Mouse (Mus musculus): ENCODE measurements around the gene Kirrel. TPM values are rescaled to one million over a fixed set of nuclear protein-coding genes. Genes with fewer than 3 reads are reported as not detected.
"Not testable (repeated sequence)": the region's sequence is repeated elsewhere in the genome, so short reads cannot be mapped to it uniquely, and the experiment has no call there.

Kirrel gene
- total RNA-seq, 2 experiments from 2014 or later = 3.4 TPM

DNA sequence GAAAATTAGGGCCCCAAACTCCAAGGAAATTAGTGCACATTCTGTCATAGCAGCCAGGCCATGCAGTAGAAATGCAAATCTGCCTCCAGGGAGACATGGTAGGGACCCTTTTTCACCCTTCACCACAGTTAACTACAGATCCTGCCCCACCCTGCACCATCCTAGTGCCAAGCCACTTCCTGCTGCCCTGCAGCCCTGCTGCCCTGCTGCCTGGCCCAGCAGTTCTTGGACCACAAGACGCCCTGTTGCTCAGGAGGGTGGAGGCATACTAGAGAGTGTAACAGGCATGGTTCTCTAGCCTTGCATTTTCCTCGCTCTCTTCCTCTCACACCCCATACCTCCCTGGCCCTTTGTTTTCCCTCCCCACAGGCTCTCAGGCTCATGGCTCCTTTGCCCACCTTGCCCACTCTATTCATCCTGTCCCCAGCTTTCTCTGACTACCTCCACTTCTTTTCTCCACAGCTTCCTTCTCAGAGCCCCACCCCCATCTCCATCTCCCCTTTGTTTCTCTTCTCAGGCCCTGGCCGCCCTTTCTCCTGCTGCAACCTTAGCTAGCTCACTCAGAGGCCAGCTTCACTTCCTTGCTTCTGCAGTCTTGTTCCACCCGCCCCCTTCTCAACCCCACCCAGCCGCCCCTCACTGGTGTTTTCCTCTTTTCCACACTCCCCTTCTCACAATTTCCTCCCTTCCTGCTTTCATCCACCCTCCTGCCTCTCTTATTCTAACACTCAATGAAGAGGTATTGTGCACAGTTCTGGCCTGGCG lies 29.9 kb downstream of the Kirrel start:
- DNase-seq (ENCODE audit: extremely low spot score in 1 of 2, low spot score in 1 of 2) = no peak

DNA sequence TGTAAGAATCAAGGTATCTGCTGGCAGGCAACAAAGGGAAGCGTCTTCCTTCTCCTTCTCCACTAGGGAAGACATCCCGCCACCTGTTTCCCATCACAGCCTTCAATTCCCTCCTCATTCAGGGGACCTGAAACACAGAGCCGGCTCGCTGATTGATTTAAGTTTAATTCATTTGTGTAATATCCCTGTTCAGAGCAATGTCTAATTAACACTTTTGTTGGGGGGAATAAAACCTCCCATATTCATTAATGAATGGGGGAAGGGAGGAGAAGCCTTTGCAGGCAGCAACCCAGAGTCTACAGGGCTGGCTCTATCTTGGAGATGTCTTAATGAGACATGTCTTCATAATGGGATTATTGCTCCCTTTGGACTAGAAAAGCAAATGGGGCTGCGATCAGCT lies 34.3 kb downstream of the Kirrel start:
- no peak for DNase-seq (ENCODE audit: extremely low spot score in 1 of 2, low spot score in 1 of 2)

DNA sequence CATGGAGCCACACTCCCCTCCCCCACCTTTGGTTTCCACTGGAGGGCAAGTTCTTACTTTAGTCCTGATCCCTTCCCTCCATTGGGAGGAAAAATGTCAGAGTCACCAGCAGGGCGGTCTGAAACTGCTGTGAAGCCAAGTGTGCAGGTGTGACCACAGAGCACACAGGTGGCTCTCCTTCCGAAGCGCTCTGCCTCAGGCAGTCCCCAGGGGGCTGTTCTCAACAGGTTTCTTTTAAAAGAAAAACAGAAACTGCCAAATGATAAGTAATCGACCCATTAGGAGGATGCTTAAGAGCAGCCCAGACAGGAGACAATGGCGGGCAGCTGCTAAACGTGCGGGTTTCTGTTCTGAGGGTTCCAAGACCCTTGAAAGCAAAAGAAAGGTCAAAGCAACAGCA lies 37.8 kb downstream of the Kirrel start:
- no peak for DNase-seq (ENCODE audit: extremely low spot score in 1 of 2, low spot score in 1 of 2)

DNA sequence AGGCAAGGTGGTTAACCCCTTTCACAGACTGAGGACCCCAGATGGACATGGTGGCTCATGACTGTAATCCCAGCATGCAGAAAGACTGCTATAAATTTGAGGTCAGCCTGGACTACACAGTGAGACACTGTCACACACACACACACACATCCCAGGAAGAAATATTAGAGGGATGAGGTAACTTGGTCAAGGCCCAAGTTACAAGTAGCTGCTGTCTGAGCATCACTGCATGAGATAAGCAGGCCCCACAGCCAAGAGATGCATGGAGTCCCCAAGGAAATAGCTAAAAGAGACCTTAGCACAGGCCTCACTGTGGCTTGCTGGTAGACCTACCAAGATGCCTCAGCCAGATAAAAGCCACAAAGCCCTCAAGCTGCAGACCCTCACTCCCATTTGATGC lies 39.6 kb downstream of the Kirrel start:
- no peak for DNase-seq (ENCODE audit: extremely low spot score in 1 of 2, low spot score in 1 of 2)

DNA sequence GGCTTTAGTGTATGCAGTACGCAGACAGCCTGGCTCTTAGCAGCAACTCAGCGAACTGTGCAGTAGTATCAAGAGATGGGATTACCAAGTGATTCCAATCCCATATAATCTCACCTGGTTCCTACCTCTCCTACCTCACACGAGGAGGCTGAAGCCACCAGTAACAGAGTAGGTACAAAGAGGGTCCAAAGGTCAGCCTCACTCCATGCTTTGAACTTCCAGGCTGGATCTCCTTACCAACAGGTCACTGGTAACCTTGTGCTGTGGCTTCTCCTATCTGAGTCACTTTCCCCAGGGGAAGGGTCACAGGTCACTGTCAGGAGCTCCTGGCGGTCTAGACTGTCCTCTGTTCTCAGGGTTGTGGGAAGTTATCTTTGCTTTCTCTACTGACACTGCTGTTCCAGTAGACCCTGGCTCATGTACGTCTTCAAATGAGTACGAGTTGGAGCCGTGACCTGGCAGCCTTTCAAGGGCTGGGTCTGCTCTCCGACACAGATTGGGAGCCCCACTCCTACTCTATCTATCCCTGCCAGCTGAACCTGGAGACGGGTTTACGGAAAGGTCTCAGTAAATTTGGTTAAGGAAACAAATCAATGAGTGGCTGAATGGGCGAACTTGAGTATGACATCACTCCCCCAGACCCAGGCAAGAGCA lies 42.7 kb downstream of the Kirrel start:
- DNase-seq (ENCODE audit: extremely low spot score in 1 of 2, low spot score in 1 of 2) = no peak

DNA sequence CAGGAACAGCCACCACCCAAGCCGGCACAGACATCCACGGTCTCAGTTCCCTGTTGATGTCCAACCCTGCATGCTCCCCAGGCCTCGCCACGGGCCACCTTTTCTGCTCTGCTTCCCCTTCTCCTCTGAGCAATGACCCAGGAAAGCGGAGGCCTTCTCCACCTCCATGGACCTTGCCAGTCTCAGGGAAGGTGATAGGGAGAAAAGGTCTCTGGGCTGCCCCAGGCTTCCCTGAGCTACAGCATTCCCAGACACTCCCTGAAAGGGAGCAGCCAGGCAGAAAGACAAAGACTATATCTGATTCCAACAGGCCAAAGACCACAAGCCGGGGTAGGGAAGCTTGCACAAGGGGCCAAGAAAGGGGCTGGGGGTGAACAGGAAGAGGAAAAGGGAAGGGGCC lies 43.6 kb downstream of the Kirrel start:
- no peak for DNase-seq (ENCODE audit: extremely low spot score in 1 of 2, low spot score in 1 of 2)

GRCm38 (mm10) chr3:87123795-87124194 lies 50.8 kb downstream of the Kirrel start:
- DNase-seq (ENCODE audit: extremely low spot score in 1 of 2, low spot score in 1 of 2) = no peak

- no peak for DNase-seq (ENCODE audit: extremely low spot score in 1 of 2, low spot score in 1 of 2)
Observed at GRCm38 (mm10) chr3:87118214-87118613, 56.3 kb downstream of the Kirrel start.

DNA sequence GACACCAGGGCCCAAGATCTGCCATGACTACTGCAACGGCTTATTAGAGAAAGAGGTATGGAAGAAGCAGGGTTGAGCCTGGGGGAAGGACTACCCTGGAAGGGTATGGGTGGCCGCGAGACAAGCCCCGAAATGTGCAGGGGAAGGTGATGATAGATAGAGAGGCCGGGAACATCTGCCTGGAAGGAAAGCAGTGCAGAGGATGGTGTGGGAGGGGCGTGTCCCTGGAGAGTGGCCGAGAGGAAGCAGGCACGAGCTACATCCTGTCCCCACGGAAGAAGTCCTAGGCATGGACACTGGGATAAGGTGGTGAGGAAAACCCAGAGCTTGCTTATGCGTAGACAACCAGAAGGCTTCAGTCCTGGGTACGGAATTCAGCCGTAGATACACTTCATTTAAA lies 56.9 kb downstream of the Kirrel start:
- no peak for DNase-seq (ENCODE audit: extremely low spot score in 1 of 2, low spot score in 1 of 2)

DNA sequence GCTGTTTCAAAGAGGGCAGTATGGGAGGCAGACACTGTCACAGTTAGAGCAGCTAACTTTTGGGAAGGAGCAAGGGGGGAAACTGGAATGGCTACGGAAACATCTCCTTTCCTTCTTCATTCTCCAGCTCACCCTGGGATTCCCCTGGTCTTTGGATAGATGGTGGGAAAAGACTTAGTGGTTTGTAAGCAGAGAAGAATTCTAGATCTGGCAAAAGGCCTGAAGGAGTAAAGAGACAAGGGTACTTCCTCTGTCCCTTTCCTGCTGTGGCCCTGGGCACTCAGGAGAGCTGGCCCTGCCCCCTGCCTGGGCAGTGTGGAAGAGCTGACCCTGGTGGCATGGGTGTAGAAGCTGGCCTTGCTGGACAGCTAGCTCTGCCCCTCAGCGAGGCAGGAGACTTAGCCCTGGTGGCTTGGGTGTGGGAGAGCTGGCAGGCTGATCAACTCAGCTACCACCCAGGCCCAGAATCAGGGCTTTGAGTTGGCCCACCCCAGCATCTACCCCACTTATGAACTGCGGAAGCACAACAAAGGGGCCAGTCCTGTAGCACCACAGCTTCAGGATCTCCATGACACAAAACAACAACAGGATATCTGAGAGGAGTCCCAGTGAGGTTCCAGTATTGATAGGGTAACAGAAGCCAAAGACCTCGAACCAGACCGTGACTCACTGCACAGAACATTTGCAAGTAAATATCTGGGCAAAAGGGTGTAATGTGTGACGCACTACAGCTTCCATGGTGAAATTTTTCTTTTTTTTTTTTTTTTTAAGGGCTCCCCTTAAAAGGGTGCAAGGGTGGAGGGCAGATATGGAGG lies 58.6 kb downstream of the Kirrel start:
- DNase-seq (ENCODE audit: extremely low spot score in 1 of 2, low spot score in 1 of 2) = no peak

- no peak for DNase-seq (ENCODE audit: extremely low spot score in 1 of 2, low spot score in 1 of 2)
Observed at GRCm38 (mm10) chr3:87115271-87115670, 59.3 kb downstream of the Kirrel start.

GRCm38 (mm10) chr3:87114801-87115200 lies 59.7 kb downstream of the Kirrel start:
- DNase-seq (ENCODE audit: extremely low spot score in 1 of 2, low spot score in 1 of 2) = no peak

DNA sequence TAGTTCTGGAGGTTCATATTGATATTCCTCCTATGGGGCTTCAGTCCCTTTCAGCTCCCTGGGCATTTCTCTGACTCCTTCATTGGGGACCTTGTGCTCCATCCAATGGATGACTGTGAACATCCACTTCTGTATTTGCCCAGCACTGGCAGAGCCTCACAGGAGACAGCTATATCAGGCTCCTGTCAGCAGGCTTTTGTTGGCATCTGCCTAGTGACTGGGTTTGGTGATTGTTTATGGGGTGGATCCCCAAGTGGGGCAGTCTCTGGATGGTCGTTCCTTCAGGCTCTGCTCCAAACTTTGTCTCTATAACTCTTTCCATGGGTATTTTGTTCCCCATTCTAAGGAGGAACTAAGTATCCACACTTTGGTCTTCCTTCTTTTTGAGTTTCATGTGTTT lies 60.7 kb downstream of the Kirrel start:
- DNase-seq (ENCODE audit: extremely low spot score in 1 of 2, low spot score in 1 of 2) = not testable (repeated sequence)

DNA sequence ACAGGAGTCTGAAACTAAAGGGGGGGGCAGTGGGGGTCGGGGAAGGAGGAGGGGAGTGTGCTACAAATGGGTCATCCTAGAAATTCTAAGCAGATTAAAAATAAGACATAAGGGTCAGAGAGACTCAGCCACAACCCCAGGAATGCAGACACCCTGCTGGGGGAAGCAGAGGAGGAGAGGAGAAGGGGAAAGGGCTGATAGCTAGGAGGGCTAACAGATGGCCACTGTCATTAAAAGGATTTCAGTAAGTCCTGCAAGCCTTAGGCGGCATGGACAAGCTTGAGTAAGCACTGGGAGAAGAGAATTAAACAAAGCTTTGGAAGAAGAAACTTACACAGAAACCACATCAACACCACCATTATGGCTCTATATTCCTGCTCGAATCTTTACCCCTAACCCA lies 62.3 kb downstream of the Kirrel start:
- DNase-seq (ENCODE audit: extremely low spot score in 1 of 2, low spot score in 1 of 2) = no peak

DNA sequence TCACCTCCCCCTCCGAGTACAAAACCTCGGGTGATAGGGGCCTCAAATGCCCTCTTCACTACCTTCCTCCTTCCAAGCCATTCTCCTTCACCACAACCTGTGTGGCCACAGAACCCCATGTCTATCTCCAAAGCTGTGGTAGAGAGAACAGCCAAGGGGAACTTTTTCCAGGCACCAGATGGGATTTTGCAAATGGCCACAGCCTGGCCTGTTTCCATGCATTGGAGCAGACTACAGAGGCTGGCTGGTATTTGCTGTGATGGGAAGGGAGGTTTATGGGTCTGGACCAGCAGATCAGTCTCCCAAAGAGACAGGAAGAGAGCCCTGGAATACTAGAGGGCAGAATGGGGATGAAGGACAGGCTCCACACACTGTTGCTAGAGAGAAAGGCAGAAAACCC lies 69.7 kb downstream of the Kirrel start:
- no peak for DNase-seq (ENCODE audit: extremely low spot score in 1 of 2, low spot score in 1 of 2)

GRCm38 (mm10) chr3:87102346-87102745 lies 72.2 kb downstream of the Kirrel start:
- no peak for DNase-seq (ENCODE audit: extremely low spot score in 1 of 2, low spot score in 1 of 2)

DNA sequence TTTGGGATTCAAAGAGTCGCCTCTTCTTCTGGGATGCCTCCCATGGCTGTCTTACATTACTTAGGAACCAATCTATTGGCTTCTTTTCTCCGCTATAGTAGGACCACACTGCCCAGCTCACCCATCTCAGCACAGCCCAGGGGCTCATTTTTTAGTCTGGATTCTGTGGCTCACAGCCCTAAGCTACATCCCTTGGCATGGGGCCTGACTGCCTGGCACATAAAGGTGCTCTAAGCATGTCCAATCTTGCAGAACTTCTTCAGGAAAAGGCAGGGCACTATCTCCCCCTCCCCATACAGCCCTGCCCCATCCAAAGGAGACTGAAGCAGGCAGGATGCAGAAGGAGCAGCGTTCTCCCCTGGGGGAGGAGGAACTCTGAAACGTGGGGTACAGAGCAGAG lies 73.6 kb downstream of the Kirrel start:
- DNase-seq (ENCODE audit: extremely low spot score in 1 of 2, low spot score in 1 of 2) = no peak

DNA sequence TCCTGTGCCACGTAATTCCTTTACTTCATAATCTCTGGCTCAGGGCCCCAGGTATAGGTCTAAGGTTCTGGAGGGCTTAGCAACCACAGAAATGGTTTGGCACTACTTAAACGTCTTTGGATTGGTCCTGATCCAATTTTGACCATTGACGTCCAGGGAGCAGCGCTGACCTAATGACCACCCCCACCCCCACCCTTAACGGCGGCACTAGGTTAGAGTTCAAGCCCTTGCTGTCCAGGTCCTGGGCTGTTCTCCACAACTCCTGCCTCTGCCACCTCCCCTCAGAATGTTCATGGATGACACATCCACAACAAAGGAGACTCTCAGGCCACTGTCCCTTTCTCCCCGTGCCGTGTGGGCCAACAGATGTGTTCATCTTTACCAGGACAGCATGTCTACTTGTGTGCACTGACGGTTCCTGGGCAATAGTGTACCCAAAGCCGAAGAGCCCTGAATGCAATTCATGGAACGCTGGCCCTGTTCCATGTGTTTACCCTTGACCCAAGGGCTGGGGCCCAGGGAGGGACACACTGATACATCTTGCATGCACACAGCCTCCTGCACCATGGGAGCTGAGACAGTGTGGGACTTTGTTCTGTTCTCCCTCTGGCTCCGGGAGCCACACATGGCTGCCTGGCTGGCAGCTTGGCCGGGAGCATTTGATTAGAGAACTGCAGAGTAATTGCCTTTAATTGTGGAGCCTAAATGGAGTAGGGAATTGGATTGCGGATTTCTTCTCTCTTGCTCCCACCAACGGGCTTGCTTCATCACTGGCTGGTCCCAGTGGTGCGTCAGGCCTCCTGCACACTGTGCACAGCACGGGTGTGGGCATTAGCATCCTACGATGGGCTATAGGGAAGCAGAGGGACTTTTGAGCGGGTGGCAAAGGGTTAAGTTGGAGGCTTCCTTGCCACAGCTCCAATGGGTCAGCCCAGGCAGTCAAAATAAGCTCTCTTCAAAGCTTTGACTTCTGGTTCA lies 76.3 kb downstream of the Kirrel start:
- DNase-seq (ENCODE audit: extremely low spot score in 1 of 2, low spot score in 1 of 2) = peak; percentile 29 to 36

DNA sequence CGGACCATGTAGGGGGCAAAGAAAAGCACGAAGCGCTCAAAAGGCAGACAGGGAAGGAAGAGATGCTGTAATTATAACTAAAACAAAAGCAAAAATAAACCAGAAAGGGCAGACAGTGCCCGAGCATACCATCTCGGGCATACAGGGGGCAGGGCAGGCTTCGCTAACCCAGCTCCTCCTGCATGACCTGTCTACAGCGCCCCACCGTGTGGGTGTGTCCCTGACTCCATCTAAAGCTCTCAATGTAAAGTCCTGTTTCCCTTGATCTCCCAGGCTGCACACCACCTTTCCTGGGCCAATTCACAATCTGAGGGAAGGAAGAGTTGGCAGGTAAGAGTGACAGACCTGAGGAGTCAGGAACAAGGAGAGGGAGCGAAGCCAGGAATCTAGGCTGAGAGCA lies 77.3 kb downstream of the Kirrel start:
- DNase-seq (ENCODE audit: extremely low spot score in 1 of 2, low spot score in 1 of 2) = no peak

DNA sequence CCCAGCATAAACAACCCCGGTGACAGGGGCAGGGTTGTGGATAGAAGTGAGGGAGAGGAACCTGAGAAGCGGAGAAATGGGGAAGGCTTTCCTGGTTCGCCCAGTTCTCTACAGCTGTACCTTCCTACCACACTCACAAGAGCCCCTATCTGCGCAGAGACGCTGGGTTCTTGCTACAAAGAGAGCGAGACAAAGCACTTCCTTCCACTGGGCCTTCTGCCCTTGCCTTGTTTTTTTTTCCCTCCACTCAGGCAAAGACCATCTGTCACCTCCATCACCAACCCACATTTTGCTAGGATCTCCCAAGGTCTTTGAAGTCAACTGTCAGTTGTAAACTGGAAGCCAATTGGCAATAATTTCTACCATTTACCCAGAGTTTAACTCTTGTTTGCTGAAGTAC lies 80.8 kb downstream of the Kirrel start:
- DNase-seq (ENCODE audit: extremely low spot score in 1 of 2, low spot score in 1 of 2) = no peak

Data from layer of hippocampus, postnatal 25 days (tissue).